In the genomic region with DNA sequence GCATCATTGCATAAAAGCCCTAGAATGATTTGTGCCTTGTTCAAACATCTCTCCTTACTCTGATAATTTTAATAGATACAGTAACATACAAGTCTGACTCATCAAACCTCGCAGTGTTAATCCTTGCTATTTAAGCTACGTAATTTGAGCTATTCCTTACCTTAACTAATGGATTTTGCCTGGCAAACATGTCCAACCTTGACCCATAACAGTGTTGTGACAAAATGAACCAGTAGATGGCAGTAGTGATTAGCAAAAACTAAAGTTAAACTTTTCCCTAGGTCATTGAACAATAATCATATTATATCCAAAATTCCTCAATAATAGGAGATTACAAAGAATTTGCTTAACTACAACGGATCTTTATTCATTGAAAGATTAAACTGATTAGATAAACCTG, we compare ENCODE assay signal across 9 mouse cellular contexts.
DNase-seq lines count a peak whose midpoint lies in the region; ATAC-seq and TF ChIP-seq lines count a peak whose summit lies in the region.
"Had no signal": no experiment of that assay in that cellular context is flagged by ENCODE, and none has a peak within 500 bp of the region (broad histone marks: within the 10 kb centered on the region; RNA-seq: fewer than 3 reads in every experiment).

No protein-coding gene starts in this region.

- H3K36me3 ChIP-seq in limb, embryonic 14.5 days (ENCODE audit: control insufficient read depth, insufficient read depth, low read length), result no peaks in the 10 kb centered on the region
- H3K36me3 ChIP-seq in limb, embryonic 10.5 days, result no peaks in the 10 kb centered on the region
- H3K36me3 ChIP-seq in midbrain, embryonic 12.5 days, result no peaks in the 10 kb centered on the region
- H3K36me3 ChIP-seq: neural tube, embryonic 15.5 days had no signal

- no peaks in the 10 kb centered on the region for H3K4me1 ChIP-seq in limb, embryonic 14.5 days (ENCODE audit: control insufficient read depth, insufficient read depth, low read length)
- no peaks in the 10 kb centered on the region for H3K4me1 ChIP-seq in limb, embryonic 10.5 days
- peaks cover 9% of the 10 kb centered on the region for H3K4me1 ChIP-seq in midbrain, embryonic 12.5 days

- whole genome bisulfite sequencing in limb, embryonic 14.5 days, result 9% methylated on average over 3 of the region's 3 CpGs
- 24% methylated on average over 3 of the region's 3 CpGs for WGBS in limb, embryonic 10.5 days
- WGBS in midbrain, embryonic 12.5 days, result 13% methylated on average over 3 of the region's 3 CpGs

- ATAC-seq in limb, embryonic 14.5 days (ENCODE audit: low FRiP score, low read depth), result no peak
- peak; percentile 71; the same call in 1 of the 2 replicates for ATAC-seq in common myeloid progenitor, adult 5-6 weeks (replicated peaks; ENCODE audit: low read depth, poor library complexity, severe bottlenecking)
- ATAC-seq in midbrain, embryonic 12.5 days (ENCODE audit: low FRiP score, low read depth), result 0 out of 2 replicates have a peak, but pooled peaks have one; percentile 59

- H3K27ac ChIP-seq in limb, embryonic 14.5 days (replicated peaks; ENCODE audit: low read depth, low read length), result no peak overlapping the region
- H3K27ac ChIP-seq in limb, embryonic 10.5 days, result no peak overlapping the region
- no peak overlapping the region for H3K27ac ChIP-seq in midbrain, embryonic 12.5 days (replicated peaks)
- H3K27ac ChIP-seq: neural tube, embryonic 15.5 days had no signal

- intact Hi-C loops in gastrocnemius, postnatal 14 days (cut with DNase I; ENCODE audit: low total_unique reads), result no loop called here

- no peak overlapping the region for H3K9ac ChIP-seq in limb, embryonic 14.5 days (ENCODE audit: low read depth, low read length, severe bottlenecking)
- H3K9ac ChIP-seq in midbrain, embryonic 12.5 days (replicated peaks), result no peak overlapping the region
- H3K9ac ChIP-seq: neural tube, embryonic 15.5 days had no signal

- no peak overlapping the region for H3K4me2 ChIP-seq in limb, embryonic 14.5 days (replicated peaks; ENCODE audit: low read depth, low read length, severe bottlenecking)
- H3K4me2 ChIP-seq in midbrain, embryonic 12.5 days (replicated peaks), result no peak overlapping the region
- H3K4me2 ChIP-seq: neural tube, embryonic 15.5 days had no signal

- no peaks in the 10 kb centered on the region for H3K9me3 ChIP-seq in limb, embryonic 14.5 days (ENCODE audit: control insufficient read depth, low read length)
- no peaks in the 10 kb centered on the region for H3K9me3 ChIP-seq in limb, embryonic 10.5 days (replicated peaks)
- no peaks in the 10 kb centered on the region for H3K9me3 ChIP-seq in midbrain, embryonic 12.5 days
- H3K9me3 ChIP-seq: neural tube, embryonic 15.5 days had no signal

- H3K27me3 ChIP-seq in limb, embryonic 14.5 days (ENCODE audit: control insufficient read depth, insufficient read depth, low read length), result no peaks in the 10 kb centered on the region
- no peaks in the 10 kb centered on the region for H3K27me3 ChIP-seq in limb, embryonic 10.5 days (ENCODE audit: low read depth, poor library complexity, severe bottlenecking)
- H3K27me3 ChIP-seq in midbrain, embryonic 12.5 days, result no peaks in the 10 kb centered on the region
- H3K27me3 ChIP-seq: neural tube, embryonic 15.5 days had no signal

- H3K4me3 ChIP-seq in limb, embryonic 14.5 days (replicated peaks; ENCODE audit: low read length), result no peak overlapping the region
- no peak overlapping the region for H3K4me3 ChIP-seq in limb, embryonic 10.5 days
- H3K4me3 ChIP-seq in midbrain, embryonic 12.5 days, result no peak overlapping the region
- H3K4me3 ChIP-seq: neural tube, embryonic 15.5 days had no signal

- no peak for TF ChIP-seq POLR2A in limb, embryonic 14.5 days (IDR thresholded peaks at IDR 0.05; ENCODE audit: borderline replicate concordance, extremely low read depth, insufficient read depth, insufficient read length)

- peak; percentile 20 for DNase-seq in cerebellum, adult 9-10 months
- DNase-seq in cerebellum, adult 11-12 months, result no peak
- peak; percentile 64 for DNase-seq in limb, embryonic 14.5 days (ENCODE audit: low spot score)
- DNase-seq in limb, embryonic 10.5 days (ENCODE audit: low spot score), result no peak
- DNase-seq in adrenal gland, postnatal 14 days, result no peak
- no peak for DNase-seq in gastrocnemius, postnatal 14 days

Comparison
In these comparisons a context has a peak if more than half of its experiments do, and no peak if none do; other contexts are left out.
1. DNase-seq: peak in cerebellum, adult 9-10 months (single experiment) and limb, embryonic 14.5 days (single experiment); none in cerebellum, adult 11-12 months (single experiment), limb, embryonic 10.5 days (single experiment), adrenal gland, postnatal 14 days (single experiment) and gastrocnemius, postnatal 14 days (single experiment).